Mouse (Mus musculus) liver, embryonic 12.5 days (tissue): ENCODE measurements around the gene Fastk. TPM values are rescaled to one million over a fixed set of nuclear protein-coding genes. Genes with fewer than 3 reads are reported as not detected.
"Not testable (repeated sequence)": the region's sequence is repeated elsewhere in the genome, so short reads cannot be mapped to it uniquely, and the experiment has no call there.

Source experiments
- ATAC-seq: fragments of 200-750 bp; cut with Nextera tagmentation; 2 replicates; pipeline ENCODE4 v1.8.0; 2017; ENCODE audit warnings: moderate number of reproducible peaks, mild to moderate bottlenecking, moderate library complexity
- H3K27ac ChIP-seq: fragments of 300-500 bp; sonication (generic); 2 replicates; pipeline ENCODE4 v1.5.1; 2016; ENCODE audit warnings: mild to moderate bottlenecking
- H3K27me3 ChIP-seq: fragments of 300-500 bp; sonication (generic); replicated peaks from 2 replicates; pipeline ENCODE4 v1.6.1; 2016; ENCODE audit warnings: mild to moderate bottlenecking, moderate library complexity
- H3K36me3 ChIP-seq: fragments of 300-500 bp; sonication (generic); 2 replicates; pipeline ENCODE4 v1.6.1; 2016; ENCODE audit warnings: mild to moderate bottlenecking, moderate library complexity
- H3K4me1 ChIP-seq: fragments of 300-500 bp; sonication (generic); 2 replicates; pipeline ENCODE4 v1.6.1; 2016
- H3K4me2 ChIP-seq: fragments of 300-500 bp; sonication (generic); 2 replicates; pipeline ENCODE4 v1.6.1; 2016; ENCODE audit warnings: mild to moderate bottlenecking, moderate library complexity
- H3K4me3 ChIP-seq: fragments of 300-500 bp; sonication (generic); 2 replicates; pipeline ENCODE4 v1.5.1; 2016; ENCODE audit warnings: mild to moderate bottlenecking, moderate library complexity
- H3K9ac ChIP-seq: fragments of 300-500 bp; sonication (generic); 2 replicates; pipeline ENCODE4 v1.6.1; 2016; ENCODE audit warnings: mild to moderate bottlenecking, moderate library complexity
- H3K9me3 ChIP-seq: fragments of 300-500 bp; sonication (generic); replicated peaks from 2 replicates; pipeline ENCODE4 v1.6.1; 2016; ENCODE audit warnings: mild to moderate bottlenecking, moderate library complexity
- WGBS: fragments of 180-500 bp; shearing (Covaris S2); methylation state at CpG from one replicate; pipeline ENCODE4 v1.1.7; 2016; ENCODE audit not compliant: insufficient replicate concordance; 5-methylcytosine and 5-hydroxymethylcytosine counted together
- polyA plus RNA-seq: library from polyadenylated mRNA; unstranded; fragments of >200 nt; fragmentation: Nextera tagmentation; extraction: Ambion mirVana; gene quantifications from 2 replicates; pipeline ENCODE4 v1.2.1, GENCODE M21; 2016

Gene Fastk
- polyA plus RNA-seq, 1 experiment from 2014 or later: 78.0 TPM

- H3K4me2 ChIP-seq: no peak within 1 kb of the TSS
- no peak for ATAC-seq
- no peak within 1 kb of the TSS for H3K9ac ChIP-seq
- H3K27me3 ChIP-seq: peaks cover 42% of the 10 kb centered on the region
- H3K4me3 ChIP-seq: no peak within 1 kb of the TSS
- WGBS: 36% methylated on average over 11 of the region's 11 CpGs
- H3K27ac ChIP-seq: no peak within 1 kb of the TSS
- no peaks in the 10 kb centered on the region for H3K9me3 ChIP-seq
- peaks cover 10% of the 10 kb centered on the region; the same call in 1 of the 2 replicates for H3K4me1 ChIP-seq
- H3K36me3 ChIP-seq: peaks cover 9% of the 10 kb centered on the region; the same call in 1 of the 2 replicates
These were observed 31.9 kb downstream of the Fastk start, which contains the start of gene Asic3 for GRCm38 (mm10) chr5:24413042-24413693. TSS of gene Asic3 (plus strand) at chr5:24413392.

DNA sequence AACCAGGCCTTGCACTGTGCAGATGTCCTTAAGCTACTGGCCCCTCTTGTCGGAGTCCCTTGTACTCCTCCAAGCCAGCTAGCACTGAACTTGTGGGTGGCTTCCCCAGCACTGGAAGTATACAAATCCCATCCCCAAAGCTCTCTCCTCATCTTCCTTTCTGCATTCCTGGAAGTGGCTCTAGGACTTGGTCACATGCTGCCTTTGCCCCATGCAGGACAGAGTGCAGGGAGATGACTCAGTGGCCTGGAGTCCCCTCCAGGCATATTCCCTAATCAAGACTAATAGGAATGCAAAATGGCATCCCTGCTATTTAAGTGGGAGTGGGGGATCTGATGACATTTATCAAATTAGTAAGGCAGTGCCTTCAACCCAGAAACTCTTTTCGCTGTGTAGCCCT lies 33.0 kb downstream of the Fastk start:
- H3K27me3 ChIP-seq: peaks cover 42% of the 10 kb centered on the region
- no peaks in the 10 kb centered on the region for H3K9me3 ChIP-seq
- H3K4me1 ChIP-seq: peaks cover 10% of the 10 kb centered on the region; the same call in 1 of the 2 replicates
- no peak overlapping the region for H3K4me3 ChIP-seq
- ATAC-seq: no peak
- H3K27ac ChIP-seq: no peak overlapping the region
- WGBS: 67% methylated on average over 2 of the region's 2 CpGs
- no peak overlapping the region for H3K4me2 ChIP-seq
- H3K9ac ChIP-seq: no peak overlapping the region
- H3K36me3 ChIP-seq: peaks cover 19% of the 10 kb centered on the region; the same call in 1 of the 2 replicates

DNA sequence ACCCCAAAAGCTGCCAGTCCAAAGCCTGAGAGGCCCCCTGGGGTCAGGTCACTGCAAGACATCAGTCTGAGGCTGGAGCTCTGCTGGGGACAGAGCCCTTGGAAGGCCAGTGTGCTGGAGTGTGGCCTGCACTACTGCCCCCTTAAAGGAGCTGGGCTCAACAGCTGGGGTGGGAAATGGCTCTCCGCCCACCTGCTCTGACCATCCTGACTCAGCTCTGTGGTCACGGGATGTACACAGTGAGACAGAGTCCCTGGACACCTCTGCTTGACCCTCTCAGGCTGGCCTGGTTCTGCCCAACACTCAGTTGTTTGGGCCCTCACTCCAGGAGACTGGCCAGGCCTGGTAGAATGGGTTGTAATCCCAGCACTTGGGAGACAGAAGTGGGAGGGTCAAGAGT lies 35.6 kb downstream of the Fastk start:
- no peak overlapping the region for H3K27ac ChIP-seq
- WGBS: 65% methylated on average over 2 of the region's 2 CpGs
- peaks cover 14% of the 10 kb centered on the region for H3K4me1 ChIP-seq
- peaks cover 37% of the 10 kb centered on the region for H3K36me3 ChIP-seq
- H3K9me3 ChIP-seq: no peaks in the 10 kb centered on the region
- H3K4me2 ChIP-seq: no peak overlapping the region
- H3K9ac ChIP-seq: no peak overlapping the region
- no peak overlapping the region for H3K4me3 ChIP-seq
- peaks cover 20% of the 10 kb centered on the region for H3K27me3 ChIP-seq
- no peak for ATAC-seq

DNA sequence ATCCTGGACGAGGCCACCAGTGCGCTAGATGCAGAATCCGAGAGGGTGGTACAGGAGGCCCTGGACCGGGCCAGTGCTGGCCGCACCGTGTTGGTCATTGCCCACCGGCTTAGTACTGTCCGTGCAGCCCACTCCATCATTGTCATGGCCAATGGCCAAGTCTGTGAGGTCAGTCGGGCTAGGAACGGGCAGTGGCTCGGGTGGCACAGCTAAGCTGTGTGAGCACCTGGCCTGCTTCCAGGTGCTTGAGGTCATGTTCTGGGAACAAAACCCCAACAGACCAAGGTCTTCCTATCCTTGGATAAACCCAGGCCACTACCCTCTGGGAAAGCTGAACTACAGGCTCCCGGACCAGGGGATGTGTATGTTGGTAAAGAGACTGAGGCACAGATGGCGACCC lies 36.4 kb downstream of the Fastk start:
- no peak for ATAC-seq
- 82% methylated on average over 13 of the region's 13 CpGs for WGBS
- H3K4me3 ChIP-seq: no peak overlapping the region
- H3K4me2 ChIP-seq: no peak overlapping the region
- no peak overlapping the region for H3K9ac ChIP-seq
- H3K27me3 ChIP-seq: peaks cover 12% of the 10 kb centered on the region
- H3K4me1 ChIP-seq: peaks cover 21% of the 10 kb centered on the region
- no peak overlapping the region for H3K27ac ChIP-seq
- H3K36me3 ChIP-seq: peaks cover 37% of the 10 kb centered on the region
- H3K9me3 ChIP-seq: no peaks in the 10 kb centered on the region

DNA sequence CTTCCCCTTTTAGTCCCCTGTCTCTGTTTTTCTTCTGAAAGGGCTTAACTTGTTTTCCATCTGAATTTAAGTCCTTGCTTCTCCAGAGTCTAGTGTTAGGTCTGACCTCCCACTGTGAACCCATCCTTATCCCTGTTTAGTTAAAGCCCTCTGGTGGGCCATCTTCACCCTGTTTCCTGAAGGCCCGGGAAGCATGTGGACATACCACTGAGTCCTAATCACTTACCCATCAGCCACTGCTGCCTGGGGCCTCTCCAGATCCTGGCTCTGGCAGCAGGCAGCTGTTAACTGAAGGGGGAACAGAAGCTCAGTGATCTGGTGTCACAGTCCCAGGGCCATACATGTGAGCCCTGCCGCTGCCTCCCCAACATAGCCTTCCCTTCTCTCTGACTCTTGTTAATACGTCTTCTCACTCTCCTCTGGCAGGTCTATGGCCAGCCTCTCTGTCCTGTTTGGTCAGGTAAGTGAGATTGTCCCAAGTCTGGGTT lies 39.7 kb downstream of the Fastk start:
- Histone ChIP-seq H3K9ac (no peak overlapping the region), H3K27ac (0 out of 2 replicates have a peak overlapping the region, but pooled peaks have one; percentile 3), H3K4me2 (no peak overlapping the region), H3K4me3 (no peak overlapping the region), H3K36me3 (peaks cover 70% of the 10 kb centered on the region), H3K4me1 (peaks cover 21% of the 10 kb centered on the region), H3K9me3 (no peaks in the 10 kb centered on the region), H3K27me3 (no peaks in the 10 kb centered on the region)
- ATAC-seq: no peak
- 62% methylated on average over 3 of the region's 3 CpGs for WGBS

DNA sequence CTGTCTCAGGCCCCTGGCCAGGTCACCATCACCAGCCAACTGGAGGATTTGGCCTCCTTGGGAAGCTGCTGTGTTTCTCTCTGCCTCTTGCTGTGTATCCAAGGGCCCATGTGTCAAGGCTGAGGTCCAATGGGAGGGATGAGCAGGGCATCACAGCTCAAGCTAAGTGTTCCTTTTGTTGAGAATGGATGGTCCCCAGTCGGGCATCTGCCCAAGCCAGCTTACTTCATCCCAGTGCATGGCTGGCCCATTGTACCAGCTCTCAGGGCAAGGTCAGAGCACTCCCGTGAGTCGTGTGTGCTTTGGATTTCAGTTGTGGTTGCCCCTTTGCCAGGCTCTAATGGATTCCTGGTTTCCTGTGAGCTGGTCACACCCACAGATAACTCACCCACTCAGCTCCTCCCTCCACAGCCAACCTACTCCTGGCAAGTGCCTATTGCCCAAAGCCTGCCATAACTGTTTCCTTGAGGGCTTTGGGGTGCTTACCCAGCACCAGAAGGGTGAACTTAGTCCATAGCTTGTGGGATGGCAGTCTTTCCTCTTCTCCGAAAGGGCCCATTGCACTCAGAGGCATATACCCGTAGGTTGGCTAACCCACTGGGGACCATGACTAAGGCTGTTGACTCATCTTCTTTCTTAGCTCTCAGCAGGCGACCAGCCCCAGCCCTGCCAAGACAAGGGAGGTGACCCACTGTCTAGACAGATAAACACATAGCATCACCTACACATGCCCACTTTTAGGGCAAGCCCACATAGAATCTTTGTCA lies 40.3 kb downstream of the Fastk start:
- Histone ChIP-seq H3K4me1 (peaks cover 21% of the 10 kb centered on the region), H3K27me3 (no peaks in the 10 kb centered on the region), H3K27ac (0 out of 2 replicates have a peak overlapping the region, but pooled peaks have one; percentile 3), H3K36me3 (peaks cover 75% of the 10 kb centered on the region), H3K9me3 (no peaks in the 10 kb centered on the region), H3K4me2 (no peak overlapping the region), H3K4me3 (no peak overlapping the region), H3K9ac (no peak overlapping the region)
- 55% methylated on average over 6 of the region's 6 CpGs for WGBS
- ATAC-seq: no peak

GRCm38 (mm10) chr5:24401969-24402368 lies 43.1 kb downstream of the Fastk start:
- Histone ChIP-seq H3K9me3 (no peaks in the 10 kb centered on the region), H3K4me1 (peaks cover 21% of the 10 kb centered on the region), H3K4me3 (no peak overlapping the region), H3K9ac (no peak overlapping the region), H3K4me2 (no peak overlapping the region), H3K27me3 (no peaks in the 10 kb centered on the region), H3K27ac (no peak overlapping the region), H3K36me3 (peaks cover 56% of the 10 kb centered on the region)
- 70% methylated on average over 9 of the region's 9 CpGs for WGBS
- ATAC-seq: no peak

DNA sequence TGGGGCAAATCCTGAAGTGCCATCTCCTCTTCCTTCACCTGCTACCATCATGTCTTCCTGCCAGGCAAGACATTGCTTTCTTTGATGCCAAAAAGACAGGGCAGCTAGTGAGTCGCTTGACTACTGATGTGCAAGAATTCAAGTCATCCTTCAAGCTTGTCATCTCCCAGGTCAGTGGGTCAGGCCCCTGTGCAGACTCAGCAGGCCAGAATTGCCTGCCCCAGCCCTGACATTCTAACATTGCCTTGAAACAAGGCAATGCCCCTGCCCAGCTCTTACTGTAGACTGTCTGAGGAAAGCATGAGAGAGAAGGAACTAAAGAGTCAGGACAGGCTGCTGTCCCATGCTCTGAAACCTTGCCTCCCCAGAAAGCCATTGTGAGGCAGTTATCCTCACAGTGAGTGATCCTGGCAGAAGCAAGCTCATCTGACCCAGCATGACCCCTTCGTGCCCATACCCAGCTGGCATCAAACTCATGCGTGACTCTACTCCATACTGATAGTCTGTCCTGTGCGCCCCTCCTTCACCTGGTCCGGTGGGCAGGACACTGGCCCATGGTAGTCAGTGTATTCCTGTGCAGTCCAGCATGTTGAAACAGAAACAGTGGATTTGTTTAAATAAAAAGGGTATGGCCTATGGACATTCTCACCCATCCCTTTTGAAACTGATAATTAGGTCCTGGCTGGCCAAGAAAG lies 44.0 kb downstream of the Fastk start:
- ATAC-seq: no peak
- H3K4me1 ChIP-seq: peaks cover 24% of the 10 kb centered on the region
- H3K9me3 ChIP-seq: no peaks in the 10 kb centered on the region
- H3K4me3 ChIP-seq: no peak overlapping the region
- H3K27ac ChIP-seq: no peak overlapping the region
- 79% methylated on average over 5 of the region's 5 CpGs for WGBS
- H3K9ac ChIP-seq: no peak overlapping the region
- H3K36me3 ChIP-seq: peaks cover 50% of the 10 kb centered on the region
- no peaks in the 10 kb centered on the region for H3K27me3 ChIP-seq
- H3K4me2 ChIP-seq: no peak overlapping the region

- H3K4me2 ChIP-seq: no peak overlapping the region
- H3K4me1 ChIP-seq: peaks cover 21% of the 10 kb centered on the region
- WGBS: 79% methylated on average over 10 of the region's 11 CpGs
- H3K9ac ChIP-seq: no peak overlapping the region
- H3K36me3 ChIP-seq: peaks cover 43% of the 10 kb centered on the region
- no peak overlapping the region for H3K4me3 ChIP-seq
- ATAC-seq: no peak
- no peak overlapping the region for H3K27ac ChIP-seq
- no peaks in the 10 kb centered on the region for H3K9me3 ChIP-seq
- H3K27me3 ChIP-seq: no peaks in the 10 kb centered on the region
These were observed 44.7 kb downstream of the Fastk start for GRCm38 (mm10) chr5:24400362-24400761.

DNA sequence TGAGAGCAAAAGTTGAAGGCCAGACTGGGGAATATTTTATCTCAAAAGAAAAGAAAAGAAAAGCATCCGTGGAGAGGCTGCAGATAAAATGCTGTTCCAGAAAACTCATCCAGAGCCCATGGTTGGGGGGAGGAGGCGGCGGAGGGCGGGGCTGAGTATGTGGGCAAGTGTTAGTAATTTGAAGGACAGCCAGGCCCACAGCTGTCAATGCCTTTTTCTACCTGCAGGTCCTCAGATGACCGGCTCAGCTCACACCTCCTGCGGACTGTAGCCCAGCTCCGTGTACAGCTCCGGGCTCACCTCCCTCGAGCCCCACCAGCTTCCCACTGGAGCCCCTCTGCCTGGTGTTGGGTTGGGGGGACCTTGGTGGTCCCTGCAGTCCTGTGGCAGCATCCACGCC lies 45.4 kb downstream of the Fastk start:
- ATAC-seq: no peak
- Histone ChIP-seq H3K27ac (no peak overlapping the region), H3K4me1 (peaks cover 21% of the 10 kb centered on the region), H3K9ac (no peak overlapping the region), H3K4me3 (no peak overlapping the region), H3K9me3 (no peaks in the 10 kb centered on the region), H3K27me3 (no peaks in the 10 kb centered on the region), H3K4me2 (no peak overlapping the region), H3K36me3 (peaks cover 42% of the 10 kb centered on the region)
- WGBS: 78% methylated on average over 10 of the region's 10 CpGs

- Histone ChIP-seq H3K4me1 (peaks cover 27% of the 10 kb centered on the region), H3K36me3 (peaks cover 18% of the 10 kb centered on the region)
- H3K27ac ChIP-seq, H3K27me3 ChIP-seq, H3K9ac ChIP-seq, ATAC-seq, H3K9me3 ChIP-seq, H3K4me2 ChIP-seq, H3K4me3 ChIP-seq: not testable (repeated sequence)
- 72% methylated on average over 6 of the region's 6 CpGs for WGBS
These were observed 48.8 kb downstream of the Fastk start for GRCm38 (mm10) chr5:24396254-24396653.
